Mouse (Mus musculus) lung, embryonic 16.5 days (tissue): ENCODE data around the gene Panx2. TPM values are rescaled to one million over a fixed set of nuclear protein-coding genes. Genes with fewer than 3 reads are reported as not detected.

ENCODE experiments used
- ATAC-seq: fragments of 200-750 bp; cut with Nextera tagmentation; 2 replicates; pipeline ENCODE4 v1.8.0; 2017; ENCODE audit warnings: low read depth, mild to moderate bottlenecking, moderate library complexity
- H3K27ac ChIP-seq: fragments of 300-500 bp; sonication (generic); 2 replicates; pipeline ENCODE4 v1.5.1; 2014; ENCODE audit warnings: mild to moderate bottlenecking, control low read depth, low read length
- H3K27me3 ChIP-seq: fragments of 300-500 bp; sonication (generic); 2 replicates; pipeline ENCODE4 v1.6.1; 2014; ENCODE audit warnings: low read depth, low read length, mixed read lengths; ENCODE audit not compliant: control insufficient read depth, insufficient read depth
- H3K36me3 ChIP-seq: fragments of 300-500 bp; sonication (generic); 2 replicates; pipeline ENCODE4 v1.6.1; 2014; ENCODE audit warnings: low read length; ENCODE audit not compliant: control insufficient read depth, insufficient read depth
- H3K4me1 ChIP-seq: fragments of 300-500 bp; sonication (generic); replicated peaks from 2 replicates; pipeline ENCODE4 v1.6.1; 2014; ENCODE audit warnings: low read length, mixed read lengths; ENCODE audit not compliant: control insufficient read depth, insufficient read depth
- H3K4me2 ChIP-seq: fragments of 300-500 bp; sonication (generic); 2 replicates; pipeline ENCODE4 v1.6.1; 2014; ENCODE audit warnings: low read depth, low read length, control low read depth
- H3K4me3 ChIP-seq: fragments of 300-500 bp; sonication (generic); 2 replicates; pipeline ENCODE4 v1.5.1; 2014; ENCODE audit warnings: mild to moderate bottlenecking, low read length, control low read depth
- H3K9ac ChIP-seq: fragments of 300-500 bp; sonication (generic); 2 replicates; pipeline ENCODE4 v1.6.1; 2014; ENCODE audit warnings: low read length, control low read depth
- H3K9me3 ChIP-seq: fragments of 300-500 bp; sonication (generic); 2 replicates; pipeline ENCODE4 v1.6.1; 2016; ENCODE audit warnings: low read length; ENCODE audit not compliant: control insufficient read depth
- WGBS: fragments of 180-500 bp; shearing (Covaris S2); extraction: QIAGEN DNeasy Blood & Tissue Kit; methylation state at CpG from one replicate; pipeline ENCODE4 v1.1.7; 2014; 5-methylcytosine and 5-hydroxymethylcytosine counted together
- polyA plus RNA-seq: library from polyadenylated mRNA; unstranded; fragments of >200 nt; fragmentation: Nextera tagmentation; extraction: Ambion mirVana; gene quantifications from 2 replicates; pipeline ENCODE4 v1.2.1, GENCODE M21; 2015

The Panx2 gene
- polyA plus RNA-seq, 1 experiment from 2014 or later = 0.21 TPM

GRCm38 (mm10) chr15:89070606-89071005 lies 11.1 kb downstream of the Panx2 start:
- ATAC-seq = no peak
- no peak overlapping the region for H3K9ac ChIP-seq
- H3K9me3 ChIP-seq = no peaks in the 10 kb centered on the region
- H3K4me1 ChIP-seq = peaks cover 14% of the 10 kb centered on the region; the same call in 1 of the 2 replicates
- no peaks in the 10 kb centered on the region for H3K36me3 ChIP-seq
- WGBS = 59% methylated on average over 24 of the region's 24 CpGs
- H3K27me3 ChIP-seq = peaks cover 29% of the 10 kb centered on the region
- no peak overlapping the region for H3K4me3 ChIP-seq
- no peak overlapping the region for H3K27ac ChIP-seq
- H3K4me2 ChIP-seq = no peak overlapping the region

- H3K4me2 ChIP-seq = no peak overlapping the region
- no peaks in the 10 kb centered on the region for H3K9me3 ChIP-seq
- no peak overlapping the region for H3K4me3 ChIP-seq
- peaks cover 34% of the 10 kb centered on the region for H3K4me1 ChIP-seq
- no peaks in the 10 kb centered on the region for H3K36me3 ChIP-seq
- WGBS = 67% methylated on average over 10 of the region's 10 CpGs
- ATAC-seq = no peak
- no peak overlapping the region for H3K27ac ChIP-seq
- H3K27me3 ChIP-seq = no peaks in the 10 kb centered on the region
- H3K9ac ChIP-seq = no peak overlapping the region
Observed at GRCm38 (mm10) chr15:89073993-89074603, 14.6 kb downstream of the Panx2 start.

DNA sequence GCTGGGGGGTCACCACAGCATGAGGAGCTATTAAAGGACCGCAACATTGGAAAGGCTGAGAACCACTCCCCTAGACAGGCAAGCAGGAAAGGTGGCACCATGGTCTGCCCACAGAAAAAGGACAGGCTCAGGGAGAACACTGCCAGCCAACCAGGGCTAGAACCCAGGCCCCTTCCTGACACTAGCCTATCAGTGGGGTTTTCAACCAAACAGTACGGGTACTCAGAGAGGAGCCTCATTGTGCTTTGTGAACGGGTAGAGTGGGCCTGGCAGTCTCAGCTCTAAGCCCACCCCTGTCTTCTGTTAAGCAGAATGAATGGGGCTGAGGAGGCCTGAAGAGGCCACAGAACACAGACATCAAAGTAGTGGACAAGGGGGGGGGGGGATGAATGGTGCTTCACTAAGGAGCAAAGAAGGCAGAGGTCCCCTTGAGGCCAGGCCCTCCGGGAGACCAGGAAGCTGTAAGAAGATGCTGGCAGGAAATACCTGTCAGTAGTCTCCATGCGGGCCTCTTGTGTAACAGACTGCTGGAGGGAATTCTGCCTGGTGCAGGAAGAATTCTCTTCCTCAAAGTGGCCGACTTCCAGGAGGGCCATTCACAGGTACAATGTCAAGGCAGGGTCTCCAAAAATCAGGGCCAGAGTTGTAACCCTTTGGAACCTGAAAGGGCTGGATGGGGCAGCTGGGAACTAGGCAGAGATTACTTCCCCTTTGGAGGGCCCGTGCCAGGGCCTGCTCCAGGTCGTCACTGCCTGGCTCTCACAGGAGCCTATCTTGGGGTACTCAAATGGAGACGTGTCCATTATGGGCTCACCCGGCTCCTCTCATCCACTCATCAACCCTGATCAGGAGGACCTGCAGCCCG lies 15.3 kb downstream of the Panx2 start, which contains the start of gene Trabd:
Gene Trabd (plus strand): TSS at position 512 of the 865 bp plus-strand sequence.
- peaks cover 34% of the 10 kb centered on the region for H3K4me1 ChIP-seq
- peak within 1 kb of the TSS; percentile 93 for H3K4me2 ChIP-seq
- no peaks in the 10 kb centered on the region for H3K36me3 ChIP-seq
- peak within 1 kb of the TSS; percentile 86 for H3K4me3 ChIP-seq
- WGBS = 17% methylated on average over 11 of the region's 11 CpGs
- H3K9ac ChIP-seq = peak within 1 kb of the TSS; percentile 96
- H3K27ac ChIP-seq = peak within 1 kb of the TSS; percentile 90
- H3K9me3 ChIP-seq = no peaks in the 10 kb centered on the region
- no peaks in the 10 kb centered on the region for H3K27me3 ChIP-seq
- ATAC-seq = no peak; the same call in 1 of the 2 replicates

DNA sequence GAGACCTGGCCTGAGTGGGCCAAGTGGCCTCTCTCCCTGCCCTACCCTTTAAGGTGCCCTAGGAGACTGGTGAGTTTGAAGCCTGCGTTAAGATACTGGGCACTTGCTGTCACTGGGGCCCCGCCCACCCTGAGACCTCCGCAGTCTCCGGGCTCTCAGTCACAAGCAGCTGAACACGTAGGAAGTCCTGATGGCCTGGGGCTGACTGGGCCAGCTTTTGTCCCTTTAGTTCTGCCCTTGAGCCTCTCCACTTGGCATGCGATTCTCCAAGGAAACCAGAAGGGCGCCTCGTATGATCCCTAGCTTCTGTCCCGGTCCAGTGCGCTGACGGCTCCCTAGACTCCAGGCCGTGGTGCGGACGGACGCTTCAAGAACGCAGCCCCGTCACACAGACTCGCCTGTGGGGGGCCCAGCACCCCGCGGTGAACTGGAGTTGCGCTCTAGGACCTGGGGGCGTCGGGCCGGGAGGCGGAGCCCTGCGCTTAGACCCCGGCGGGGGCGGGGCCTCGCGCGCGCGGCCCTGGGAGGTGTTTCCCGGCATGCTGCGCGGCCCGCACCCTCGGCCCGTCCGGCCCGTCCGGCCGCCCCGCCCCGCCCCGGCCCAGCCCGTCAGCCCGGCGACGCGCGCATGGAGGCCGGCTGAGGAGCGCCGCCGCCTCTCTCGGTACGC lies 16.1 kb downstream of the Panx2 start:
- Histone ChIP-seq H3K36me3 (peaks cover 2% of the 10 kb centered on the region; the same call in 1 of the 2 replicates), H3K9ac (peak overlapping the region; percentile 96), H3K9me3 (no peaks in the 10 kb centered on the region), H3K27me3 (no peaks in the 10 kb centered on the region), H3K4me1 (peaks cover 34% of the 10 kb centered on the region), H3K4me2 (peak overlapping the region; percentile 93), H3K27ac (peak overlapping the region; percentile 90), H3K4me3 (peak overlapping the region; percentile 86)
- ATAC-seq = peak; percentile 95
- WGBS = 0% methylated on average over 31 of the region's 59 CpGs

DNA sequence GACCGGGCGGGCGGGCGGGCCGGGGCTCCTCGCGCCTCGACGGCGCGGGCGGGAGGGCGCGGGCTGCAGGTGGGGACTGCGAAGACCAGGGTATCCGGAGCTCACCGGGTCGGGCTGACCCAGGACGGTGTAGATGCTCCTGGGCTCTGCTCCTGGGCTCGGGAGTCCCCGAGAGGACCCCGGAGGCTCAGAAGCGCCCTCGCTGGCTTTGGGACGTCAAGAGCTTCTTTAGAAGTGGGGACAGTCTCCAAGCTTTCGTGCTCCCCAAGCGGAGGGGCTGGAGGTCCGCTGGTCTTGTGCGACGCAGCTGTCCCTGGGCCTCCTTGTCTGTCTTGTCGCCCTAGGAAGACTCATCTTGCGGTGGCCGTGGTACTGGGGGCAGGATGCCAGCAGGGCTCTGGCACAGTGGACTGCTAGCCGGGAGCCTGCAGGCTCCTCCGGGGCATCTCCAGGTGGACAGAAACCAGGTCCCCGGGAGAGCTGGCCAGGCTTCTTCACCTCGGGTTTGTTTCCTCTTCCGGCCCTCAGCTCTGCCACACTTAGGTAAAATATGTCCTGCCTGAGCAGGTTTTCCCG lies 16.7 kb downstream of the Panx2 start:
- Histone ChIP-seq H3K4me2 (peak overlapping the region; percentile 93), H3K27me3 (no peaks in the 10 kb centered on the region), H3K27ac (peak overlapping the region; percentile 90), H3K9me3 (no peaks in the 10 kb centered on the region), H3K9ac (peak overlapping the region; percentile 96), H3K36me3 (peaks cover 3% of the 10 kb centered on the region; the same call in 1 of the 2 replicates), H3K4me1 (peaks cover 34% of the 10 kb centered on the region), H3K4me3 (peak overlapping the region; percentile 86)
- no peak; the same call in 1 of the 2 replicates for ATAC-seq
- 0% methylated on average over 38 of the region's 39 CpGs for WGBS

- no peaks in the 10 kb centered on the region for H3K9me3 ChIP-seq
- peaks cover 11% of the 10 kb centered on the region for H3K36me3 ChIP-seq
- H3K9ac ChIP-seq = peak overlapping the region; percentile 96
- H3K27me3 ChIP-seq = no peaks in the 10 kb centered on the region
- H3K4me1 ChIP-seq = peaks cover 34% of the 10 kb centered on the region
- no peak for ATAC-seq
- H3K4me2 ChIP-seq = peak overlapping the region; percentile 35
- 44% methylated on average over 9 of the region's 9 CpGs for WGBS
- no peak overlapping the region for H3K27ac ChIP-seq
- peak overlapping the region; percentile 9; the same call in 1 of the 2 replicates for H3K4me3 ChIP-seq
Observed at GRCm38 (mm10) chr15:89078208-89078836, 18.8 kb downstream of the Panx2 start.

DNA sequence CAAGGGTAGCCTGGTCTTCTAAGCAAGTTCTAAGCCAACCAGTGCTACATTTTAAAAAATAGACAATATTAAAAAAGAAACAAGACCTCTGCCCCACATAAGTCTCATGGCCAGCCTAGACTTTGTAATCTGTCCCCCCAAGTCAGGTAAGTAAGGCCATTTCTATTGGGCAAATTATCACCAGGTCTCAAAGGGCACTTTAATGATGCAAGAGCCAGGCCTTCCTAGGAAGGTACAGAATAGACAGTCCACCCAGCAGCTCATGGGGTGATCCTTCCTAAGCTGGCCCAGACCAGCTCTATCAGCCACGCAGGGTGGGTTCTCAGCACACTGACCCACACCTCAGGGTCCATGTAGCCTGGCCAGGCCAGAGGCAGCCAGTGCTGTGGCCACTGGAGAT lies 24.4 kb downstream of the Panx2 start:
- H3K9ac ChIP-seq = no peak overlapping the region
- no peak overlapping the region for H3K27ac ChIP-seq
- WGBS = 91% methylated on average over 1 of the region's 1 CpGs
- no peak overlapping the region for H3K4me3 ChIP-seq
- no peaks in the 10 kb centered on the region for H3K27me3 ChIP-seq
- no peak for ATAC-seq
- H3K9me3 ChIP-seq = no peaks in the 10 kb centered on the region
- peaks cover 5% of the 10 kb centered on the region for H3K4me1 ChIP-seq
- peaks cover 39% of the 10 kb centered on the region for H3K36me3 ChIP-seq
- H3K4me2 ChIP-seq = no peak overlapping the region

GRCm38 (mm10) chr15:89084826-89085225 lies 25.3 kb downstream of the Panx2 start:
- peaks cover 39% of the 10 kb centered on the region for H3K36me3 ChIP-seq
- no peak for ATAC-seq

More at GRCm38 (mm10) chr15:89084826-89085225, 25.3 kb downstream of the Panx2 start:
- Histone ChIP-seq H3K27me3 (no peaks in the 10 kb centered on the region), H3K9me3 (no peaks in the 10 kb centered on the region), H3K27ac (no peak overlapping the region), H3K4me2 (no peak overlapping the region), H3K4me3 (no peak overlapping the region), H3K9ac (no peak overlapping the region), H3K4me1 (peaks cover 7% of the 10 kb centered on the region)
- 84% methylated on average over 2 of the region's 2 CpGs for WGBS
